Mouse (Mus musculus): ENCODE measurements around the gene Mindy3. TPM values are rescaled to one million over a fixed set of nuclear protein-coding genes. Genes with fewer than 3 reads are reported as not detected.
A peak's percentile ranks its signal among the peaks of the same experiment; 100 is the strongest.

Gene Mindy3
- total RNA-seq, 2 experiments from 2014 or later: 94.8 to 99.8 TPM

- no peak for DNase-seq (ENCODE audit: low spot score in 2 of 2)
These were observed 42.2 kb downstream of the Mindy3 start for GRCm38 (mm10) chr2:12377024-12377423.

GRCm38 (mm10) chr2:12372883-12373282 is 46.4 kb downstream of the Mindy3 start:
- DNase-seq (ENCODE audit: low spot score in 2 of 2): no peak

GRCm38 (mm10) chr2:12371401-12371800 is 47.9 kb downstream of the Mindy3 start:
- DNase-seq (ENCODE audit: low spot score in 2 of 2): no peak

GRCm38 (mm10) chr2:12368451-12368850 is 50.8 kb downstream of the Mindy3 start:
- DNase-seq (ENCODE audit: low spot score in 2 of 2): no peak

GRCm38 (mm10) chr2:12368016-12368415 is 51.3 kb downstream of the Mindy3 start:
- no peak for DNase-seq (ENCODE audit: low spot score in 2 of 2)

- no peak for DNase-seq (ENCODE audit: low spot score in 2 of 2)
These were observed 58.0 kb downstream of the Mindy3 start for GRCm38 (mm10) chr2:12361310-12361709.

- no peak for DNase-seq (ENCODE audit: low spot score in 2 of 2)
These were observed 64.4 kb downstream of the Mindy3 start for GRCm38 (mm10) chr2:12354837-12355236.

- DNase-seq (ENCODE audit: low spot score in 2 of 2): no peak
These were observed 70.4 kb downstream of the Mindy3 start for GRCm38 (mm10) chr2:12348914-12349313.

GRCm38 (mm10) chr2:12331962-12332361 is 87.3 kb downstream of the Mindy3 start:
- peak in 1 of 2 experiments; percentile 78 for DNase-seq (ENCODE audit: low spot score in 2 of 2)

- DNase-seq (ENCODE audit: low spot score in 2 of 2): peak in 1 of 2 experiments; percentile 48
These were observed 89.7 kb downstream of the Mindy3 start for GRCm38 (mm10) chr2:12329620-12330019.

- no peak for DNase-seq (ENCODE audit: low spot score in 2 of 2)
These were observed 90.2 kb downstream of the Mindy3 start for GRCm38 (mm10) chr2:12329068-12329407.

- no peak for DNase-seq (ENCODE audit: low spot score in 2 of 2)
These were observed 90.8 kb downstream of the Mindy3 start for GRCm38 (mm10) chr2:12328355-12329067.

- DNase-seq (ENCODE audit: low spot score in 2 of 2): no peak
These were observed 91.4 kb downstream of the Mindy3 start for GRCm38 (mm10) chr2:12327691-12328354.

GRCm38 (mm10) chr2:12327216-12327615 is 92.1 kb downstream of the Mindy3 start:
- DNase-seq (ENCODE audit: low spot score in 2 of 2): no peak

- no peak for DNase-seq (ENCODE audit: low spot score in 2 of 2)
These were observed 93.4 kb downstream of the Mindy3 start for GRCm38 (mm10) chr2:12325868-12326267.

GRCm38 (mm10) chr2:12325417-12325816 is 93.9 kb downstream of the Mindy3 start:
- peak in 1 of 2 experiments; percentile 49 for DNase-seq (ENCODE audit: low spot score in 2 of 2)

GRCm38 (mm10) chr2:12320914-12321313 is 98.4 kb downstream of the Mindy3 start:
- DNase-seq (ENCODE audit: low spot score in 2 of 2): no peak

GRCm38 (mm10) chr2:12318715-12319114 is 100.6 kb downstream of the Mindy3 start:
- no peak for DNase-seq (ENCODE audit: low spot score in 2 of 2)

- DNase-seq (ENCODE audit: low spot score in 2 of 2): no peak
These were observed 101.2 kb downstream of the Mindy3 start for GRCm38 (mm10) chr2:12318036-12318435.

- no peak for DNase-seq (ENCODE audit: low spot score in 2 of 2)
These were observed 101.9 kb downstream of the Mindy3 start for GRCm38 (mm10) chr2:12317343-12317742.

- DNase-seq (ENCODE audit: low spot score in 2 of 2): no peak
These were observed 102.9 kb downstream of the Mindy3 start for GRCm38 (mm10) chr2:12316361-12316760.

GRCm38 (mm10) chr2:12314028-12314427 is 105.2 kb downstream of the Mindy3 start:
- DNase-seq (ENCODE audit: low spot score in 2 of 2): no peak

GRCm38 (mm10) chr2:12308466-12308865 is 110.8 kb downstream of the Mindy3 start:
- no peak for DNase-seq (ENCODE audit: low spot score in 2 of 2)
